In genomic region chr6:94688722-94689121, GRCm38 (mm10) we compare ENCODE assay signal across 8 mouse cellular contexts. TPM values are rescaled to one million over a fixed set of nuclear protein-coding genes. Genes with fewer than 3 reads are reported as not detected.
DNase-seq lines count a peak whose midpoint lies in the region; ATAC-seq lines count a peak whose summit lies in the region.

No protein-coding gene starts in this region.

- DNase-seq in hindbrain, embryonic 14.5 days (ENCODE audit: low spot score) = no peak
- DNase-seq in ES-CJ7 (ENCODE audit: low read depth, low spot score) = peak; percentile 19
- DNase-seq in kidney, postnatal 4 days = peak; percentile 48 to 51
- no peak for DNase-seq in urinary bladder, adult 18-20 months (ENCODE audit: low spot score in 2 of 2)

- H3K4me3 ChIP-seq in hindbrain, embryonic 13.5 days = no peak overlapping the region
- H3K4me3 ChIP-seq in hindbrain, embryonic 14.5 days (replicated peaks; ENCODE audit: low read length) = no peak overlapping the region

- ATAC-seq in hindbrain, embryonic 13.5 days (ENCODE audit: low FRiP score) = no peak
- ATAC-seq in hindbrain, embryonic 14.5 days (ENCODE audit: low FRiP score) = no peak
- 0 out of 2 replicates have a peak, but pooled peaks have one; percentile 46 for ATAC-seq in erythroid progenitor cell, adult 5-6 weeks (replicated peaks; ENCODE audit: low FRiP score, poor library complexity, severe bottlenecking)
- no peak for ATAC-seq in monocyte, adult 5-6 weeks (replicated peaks; ENCODE audit: insufficient number of reproducible peaks, low FRiP score, low TSS enrichment, poor library complexity, severe bottlenecking)
- ATAC-seq in activated CD4-positive, CD25-positive, alpha-beta regulatory T cell, adult 4 months = no peak

- peaks cover 58% of the 10 kb centered on the region for H3K4me1 ChIP-seq in hindbrain, embryonic 13.5 days (replicated peaks)
- peaks cover 16% of the 10 kb centered on the region for H3K4me1 ChIP-seq in hindbrain, embryonic 14.5 days (replicated peaks; ENCODE audit: control insufficient read depth, insufficient read depth, low read length)

- H3K27ac ChIP-seq in hindbrain, embryonic 13.5 days = peak overlapping the region; percentile 8; the same call in 1 of the 2 replicates
- no peak overlapping the region for H3K27ac ChIP-seq in hindbrain, embryonic 14.5 days

- no peak overlapping the region for H3K9ac ChIP-seq in hindbrain, embryonic 13.5 days
- H3K9ac ChIP-seq in hindbrain, embryonic 14.5 days = no peak overlapping the region

- no peaks in the 10 kb centered on the region for H3K36me3 ChIP-seq in hindbrain, embryonic 13.5 days
- H3K36me3 ChIP-seq in hindbrain, embryonic 14.5 days (replicated peaks; ENCODE audit: control insufficient read depth, insufficient read depth) = no peaks in the 10 kb centered on the region

- WGBS in hindbrain, embryonic 13.5 days = 64% methylated on average over 4 of the region's 4 CpGs
- WGBS in hindbrain, embryonic 14.5 days = 64% methylated on average over 4 of the region's 4 CpGs

- no peak overlapping the region for H3K4me2 ChIP-seq in hindbrain, embryonic 13.5 days
- no peak overlapping the region; the same call in 1 of the 2 replicates for H3K4me2 ChIP-seq in hindbrain, embryonic 14.5 days (replicated peaks)

- H3K9me3 ChIP-seq in hindbrain, embryonic 13.5 days = no peaks in the 10 kb centered on the region
- H3K9me3 ChIP-seq in hindbrain, embryonic 14.5 days (ENCODE audit: control insufficient read depth, low read length) = no peaks in the 10 kb centered on the region

- H3K27me3 ChIP-seq in hindbrain, embryonic 13.5 days = no peaks in the 10 kb centered on the region
- H3K27me3 ChIP-seq in hindbrain, embryonic 14.5 days (ENCODE audit: control insufficient read depth, insufficient read depth, low read length) = no peaks in the 10 kb centered on the region

RNA-seq across cellular contexts. Expression of gene Lrig1, which starts 11.2 kb away (rescaled TPM):
- polyA plus RNA-seq in hindbrain, embryonic 13.5 days (2015; fragmentation: Nextera tagmentation; extraction: Ambion mirVana) = 10.9 and 12.5 TPM in 2 replicates
- polyA plus RNA-seq in hindbrain, embryonic 14.5 days (2014; fragmentation: Nextera tagmentation; extraction: Ambion mirVana) = 22.3 and 30.2 TPM in 2 replicates
- total RNA-seq in erythroid progenitor cell, adult 5-6 weeks (2015; ENCODE audit: low replicate concordance) = 7.9 and 11.7 TPM in 2 replicates
- total RNA-seq in erythroid progenitor cell, adult 5-6 weeks (2017; ENCODE audit: low replicate concordance) = 4.1 and 5.7 TPM in 2 replicates
- 1.5 to 4.0 TPM (median 2.8 TPM) in 3 replicates for total RNA-seq in monocyte, adult 5-6 weeks (2017)
- 10 to 100 TPM; 16.2 to 31.1 TPM for polyA plus RNA-seq in activated CD4-positive, CD25-positive, alpha-beta regulatory T cell, adult 4 months (2017; shearing (Covaris generic))

Comparison
In these comparisons a context has a peak if more than half of its experiments do, and no peak if none do; other contexts are left out.
1. DNase-seq: peak in ES-CJ7 (single experiment) and kidney, postnatal 4 days (2 of 2); none in hindbrain, embryonic 14.5 days (single experiment) and urinary bladder, adult 18-20 months (0 of 2).